Mouse (Mus musculus) kidney, adult 9 months (tissue): Measurements from ENCODE around the gene Spata5.
"Not testable (repeated sequence)": the region's sequence is repeated elsewhere in the genome, so short reads cannot be mapped to it uniquely, and the experiment has no call there.

ENCODE experiments used
- DNase-seq: peaks from one replicate; pipeline ENCODE4 v3.0.0; 2022

The Spata5 gene

GRCm38 (mm10) chr3:37516379-37516778 is 96.7 kb downstream of the Spata5 start:
- no peak for DNase-seq

GRCm38 (mm10) chr3:37518611-37519010 is 98.9 kb downstream of the Spata5 start:
- DNase-seq: no peak

GRCm38 (mm10) chr3:37520334-37521023 is 100.8 kb downstream of the Spata5 start:
- no peak for DNase-seq

GRCm38 (mm10) chr3:37532079-37532478 is 112.4 kb downstream of the Spata5 start:
- DNase-seq: no peak

GRCm38 (mm10) chr3:37540701-37541100 is 121.0 kb downstream of the Spata5 start:
- DNase-seq: not testable (repeated sequence)

GRCm38 (mm10) chr3:37546351-37546750 is 126.7 kb downstream of the Spata5 start:
- no peak for DNase-seq

GRCm38 (mm10) chr3:37550190-37550589 is 130.5 kb downstream of the Spata5 start:
- DNase-seq: no peak

GRCm38 (mm10) chr3:37550594-37550993 is 130.9 kb downstream of the Spata5 start:
- DNase-seq: no peak

- no peak for DNase-seq
Observed at GRCm38 (mm10) chr3:37551486-37551885, 131.8 kb downstream of the Spata5 start.

- no peak for DNase-seq
Observed at GRCm38 (mm10) chr3:37552244-37552643, 132.5 kb downstream of the Spata5 start.

GRCm38 (mm10) chr3:37553371-37554033 is 133.8 kb downstream of the Spata5 start:
- DNase-seq: no peak

- DNase-seq: peak; percentile 64
Observed at GRCm38 (mm10) chr3:37556412-37557113, 136.9 kb downstream of the Spata5 start.

GRCm38 (mm10) chr3:37557741-37558479 is 138.2 kb downstream of the Spata5 start:
- DNase-seq: no peak

GRCm38 (mm10) chr3:37559339-37559738 is 139.6 kb downstream of the Spata5 start:
- DNase-seq: no peak

- no peak for DNase-seq
Observed at GRCm38 (mm10) chr3:37561466-37561865, 141.8 kb downstream of the Spata5 start.

- DNase-seq: no peak
Observed at GRCm38 (mm10) chr3:37566097-37566496, 146.4 kb downstream of the Spata5 start.

- DNase-seq: no peak
Observed at GRCm38 (mm10) chr3:37567505-37567904, 147.8 kb downstream of the Spata5 start.

GRCm38 (mm10) chr3:37568780-37569179 is 149.1 kb downstream of the Spata5 start:
- DNase-seq: no peak

GRCm38 (mm10) chr3:37569661-37570566 is 150.2 kb downstream of the Spata5 start:
- no peak for DNase-seq

- no peak for DNase-seq
Observed at GRCm38 (mm10) chr3:37571633-37572032, 151.9 kb downstream of the Spata5 start.

- DNase-seq: no peak
Observed at GRCm38 (mm10) chr3:37572066-37572465, 152.4 kb downstream of the Spata5 start.

GRCm38 (mm10) chr3:37576840-37577239 is 157.1 kb downstream of the Spata5 start:
- no peak for DNase-seq
